ENCODE assay signal across 38 mouse cellular contexts in the genomic region with DNA sequence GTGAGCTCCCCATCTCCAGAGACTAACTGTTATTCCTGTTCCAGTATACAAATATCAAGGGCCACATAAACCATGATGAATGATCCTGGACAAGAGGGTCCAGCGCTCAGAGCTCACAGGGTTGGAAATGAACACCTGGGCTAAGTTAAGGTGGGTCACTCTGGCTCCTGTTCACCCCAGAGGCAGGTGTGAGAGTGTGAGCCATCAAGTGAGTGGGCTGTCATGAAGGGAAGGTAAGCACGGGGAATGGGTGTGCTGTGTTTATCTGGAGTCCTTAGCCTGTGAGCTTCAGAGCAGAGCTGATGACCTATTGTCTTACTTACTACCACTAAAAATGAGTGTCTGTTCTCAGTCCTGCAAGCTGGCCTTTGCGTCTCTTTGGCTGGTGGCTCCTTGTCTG. TPM values are rescaled to one million over a fixed set of nuclear protein-coding genes. Genes with fewer than 3 reads are reported as not detected.
"Had no signal": no experiment of that assay in that cellular context is flagged by ENCODE, and none has a peak within 500 bp of the region (broad histone marks: within the 10 kb centered on the region; RNA-seq: fewer than 3 reads in every experiment).

No protein-coding gene starts in this region.

- H3K4me1 ChIP-seq: embryonic facial prominence, embryonic 12.5 days; embryonic facial prominence, embryonic 13.5 days; embryonic facial prominence, embryonic 15.5 days had no signal

- ATAC-seq: forebrain, embryonic 13.5 days; forebrain, embryonic 14.5 days; forebrain, embryonic 15.5 days; forebrain, embryonic 16.5 days; forebrain, postnatal 0 days had no signal

- H3K36me3 ChIP-seq: embryonic facial prominence, embryonic 10.5 days; embryonic facial prominence, embryonic 12.5 days; embryonic facial prominence, embryonic 13.5 days; embryonic facial prominence, embryonic 15.5 days; forebrain, embryonic 10.5 days; forebrain, embryonic 12.5 days; forebrain, embryonic 15.5 days had no signal

- H3K27me3 ChIP-seq: embryonic facial prominence, embryonic 12.5 days; embryonic facial prominence, embryonic 13.5 days; embryonic facial prominence, embryonic 15.5 days; forebrain, embryonic 12.5 days; forebrain, embryonic 13.5 days; forebrain, embryonic 15.5 days had no signal

- H3K27ac ChIP-seq: embryonic facial prominence, embryonic 10.5 days; embryonic facial prominence, embryonic 12.5 days; embryonic facial prominence, embryonic 13.5 days; embryonic facial prominence, embryonic 15.5 days; forebrain, embryonic 10.5 days; forebrain, embryonic 13.5 days; forebrain, embryonic 15.5 days; gastrocnemius, adult 2 months; heart, adult 2 months had no signal

- H3K9me3 ChIP-seq: embryonic facial prominence, embryonic 12.5 days; embryonic facial prominence, embryonic 15.5 days had no signal

- DNase-seq: cerebellum, adult 2 months; cerebellum, adult 8-10 months; cerebellum, adult 9-10 months; cerebellum, adult 9-11 months; cerebellum, postnatal 10 days; cerebellum, postnatal 14 days; cerebellum, postnatal 25 days; cerebellum, postnatal 36 days; embryo, embryonic 11 days; forebrain, postnatal 0 days; gastrocnemius, adult 2 months; gastrocnemius, postnatal 10 days; gastrocnemius, postnatal 14 days; gastrocnemius, postnatal 25 days; gastrocnemius, postnatal 36 days; heart, adult 18-20 months; heart, adult 2 months had no signal

- H3K4me3 ChIP-seq: embryonic facial prominence, embryonic 10.5 days; embryonic facial prominence, embryonic 12.5 days; embryonic facial prominence, embryonic 13.5 days; embryonic facial prominence, embryonic 15.5 days; erythroblast, embryonic 14.5 days; forebrain, embryonic 10.5 days; forebrain, embryonic 12.5 days; forebrain, embryonic 13.5 days; forebrain, embryonic 15.5 days; gastrocnemius, adult 2 months; heart, adult 2 months had no signal

- H3K9ac ChIP-seq: embryonic facial prominence, embryonic 12.5 days; embryonic facial prominence, embryonic 13.5 days; embryonic facial prominence, embryonic 15.5 days; forebrain, embryonic 12.5 days; forebrain, embryonic 13.5 days; forebrain, embryonic 15.5 days; forebrain, postnatal 0 days had no signal

- H3K4me2 ChIP-seq: embryonic facial prominence, embryonic 12.5 days; embryonic facial prominence, embryonic 13.5 days; embryonic facial prominence, embryonic 15.5 days; forebrain, embryonic 12.5 days; forebrain, embryonic 13.5 days; forebrain, embryonic 15.5 days had no signal

RNA-seq across cellular contexts. Expression of gene Tex29, which starts 44.4 kb away (rescaled TPM):
- total RNA-seq: common myeloid progenitor, adult 5-6 weeks; forebrain, postnatal 0 days; gastrocnemius, adult 18-20 months; gastrocnemius, adult 2 months; gastrocnemius, adult 8-10 months; gastrocnemius, postnatal 10 days; gastrocnemius, postnatal 14 days; gastrocnemius, postnatal 25 days; gastrocnemius, postnatal 36 days; gastrocnemius, postnatal 4 days; granulocyte monocyte progenitor cell, adult 5-6 weeks; heart, adult 18-20 months; heart, adult 2 months; heart, adult 8-10 months had no signal
- polyA plus RNA-seq: cerebellum, adult 2 months; cortical plate, adult 2 months; embryonic facial prominence, embryonic 10.5 days; embryonic facial prominence, embryonic 11.5 days; embryonic facial prominence, embryonic 13.5 days; embryonic facial prominence, embryonic 14.5 days; embryonic facial prominence, embryonic 15.5 days; erythroblast, embryonic 14.5 days; forebrain, embryonic 10.5 days; forebrain, embryonic 12.5 days; forebrain, embryonic 14.5 days; frontal cortex, adult 2 months; heart, adult 2 months had no signal
